Mouse (Mus musculus) limb, embryonic 11.5 days (tissue): ENCODE results near the gene Cdsn. TPM values are rescaled to one million over a fixed set of nuclear protein-coding genes. Genes with fewer than 3 reads are reported as not detected.
A peak's percentile ranks its signal among the peaks of the same experiment; 100 is the strongest.

Experiments
- ATAC-seq: fragments of 200-750 bp; cut with Nextera tagmentation; 2 replicates; pipeline ENCODE4 v1.8.0; 2017; ENCODE audit warnings: low read depth; ENCODE audit not compliant: insufficient number of reproducible peaks, low FRiP score, low TSS enrichment
- DNase-seq: peaks from one replicate; pipeline ENCODE4 v3.0.0-alpha.2; 2015; ENCODE audit warnings: low spot score
- H3K27ac ChIP-seq: fragments of 300-500 bp; sonication (generic); replicated peaks from 2 replicates; pipeline ENCODE4 v1.5.1; 2014; ENCODE audit warnings: low read depth, mild to moderate bottlenecking, low read length
- H3K27me3 ChIP-seq: fragments of 300-500 bp; sonication (generic); 2 replicates; pipeline ENCODE4 v1.6.1; 2014; ENCODE audit warnings: mild to moderate bottlenecking, low read length, mixed read lengths; ENCODE audit not compliant: control insufficient read depth, insufficient read depth
- H3K36me3 ChIP-seq: fragments of 300-500 bp; sonication (generic); 2 replicates; pipeline ENCODE4 v1.6.1; 2014; ENCODE audit warnings: mild to moderate bottlenecking, low read length, moderate library complexity, mixed read lengths; ENCODE audit not compliant: control insufficient read depth, insufficient read depth
- H3K4me1 ChIP-seq: fragments of 300-500 bp; sonication (generic); 2 replicates; pipeline ENCODE4 v1.6.1; 2014; ENCODE audit warnings: low read length, mixed read lengths; ENCODE audit not compliant: control insufficient read depth, insufficient read depth
- H3K4me2 ChIP-seq: fragments of 300-500 bp; sonication (generic); 2 replicates; pipeline ENCODE4 v1.6.1; 2014; ENCODE audit warnings: low read depth, mild to moderate bottlenecking, moderate library complexity; ENCODE audit not compliant: severe bottlenecking
- H3K4me3 ChIP-seq: fragments of 300-500 bp; sonication (generic); 2 replicates; pipeline ENCODE4 v1.5.1; 2014; ENCODE audit warnings: low read depth, low read length
- H3K9ac ChIP-seq: fragments of 300-500 bp; sonication (generic); 2 replicates; pipeline ENCODE4 v1.6.1; 2014; ENCODE audit warnings: mild to moderate bottlenecking, low read length
- H3K9me3 ChIP-seq: fragments of 300-500 bp; sonication (generic); 2 replicates; pipeline ENCODE4 v1.6.1; 2016; ENCODE audit warnings: low read length; ENCODE audit not compliant: control insufficient read depth
- WGBS: fragments of 180-500 bp; shearing (Covaris S2); extraction: QIAGEN DNeasy Blood & Tissue Kit; methylation state at CpG from one replicate; pipeline ENCODE4 v1.1.7; 2014; 5-methylcytosine and 5-hydroxymethylcytosine counted together
- polyA plus RNA-seq: library from polyadenylated mRNA; unstranded; fragments of >200 nt; fragmentation: Nextera tagmentation; extraction: Ambion mirVana; gene quantifications from 2 replicates; pipeline ENCODE4 v1.2.1, GENCODE M21; 2014

Cdsn gene
- polyA plus RNA-seq, 1 experiment from 2014 or later: not detected

- DNase-seq (no peak), ATAC-seq (no peak)
- Histone ChIP-seq H3K27me3 (peaks cover 21% of the 10 kb centered on the region), H3K4me3 (no peak overlapping the region), H3K9ac (no peak overlapping the region), H3K36me3 (no peaks in the 10 kb centered on the region), H3K27ac (no peak overlapping the region), H3K4me1 (no peaks in the 10 kb centered on the region), H3K4me2 (no peak overlapping the region), H3K9me3 (no peaks in the 10 kb centered on the region)
- 84% methylated on average over 14 of the region's 14 CpGs for WGBS
Measured at GRCm38 (mm10) chr17:35570836-35571235, 18.9 kb downstream of the Cdsn start.

GRCm38 (mm10) chr17:35571477-35571876, 19.5 kb downstream of the Cdsn start:
- no peak overlapping the region for H3K4me2 ChIP-seq
- no peaks in the 10 kb centered on the region for H3K9me3 ChIP-seq
- DNase-seq (no peak), ATAC-seq (no peak)
- H3K27ac ChIP-seq: no peak overlapping the region
- H3K9ac ChIP-seq: no peak overlapping the region
- H3K4me3 ChIP-seq: no peak overlapping the region
- H3K27me3 ChIP-seq: peaks cover 21% of the 10 kb centered on the region
- no peaks in the 10 kb centered on the region for H3K4me1 ChIP-seq
- H3K36me3 ChIP-seq: no peaks in the 10 kb centered on the region
- 95% methylated on average over 7 of the region's 7 CpGs for WGBS

- ATAC-seq (no peak), DNase-seq (peak; percentile 92)
- H3K27me3 ChIP-seq: 0 out of 2 replicates have a peak, but pooled peaks cover 4% of the 10 kb centered on the region
- no peak overlapping the region for H3K4me2 ChIP-seq
- 18% methylated on average over 6 of the region's 6 CpGs for WGBS
- H3K36me3 ChIP-seq: no peaks in the 10 kb centered on the region
- H3K9ac ChIP-seq: no peak overlapping the region
- H3K4me1 ChIP-seq: no peaks in the 10 kb centered on the region
- no peaks in the 10 kb centered on the region for H3K9me3 ChIP-seq
- no peak overlapping the region for H3K27ac ChIP-seq
- H3K4me3 ChIP-seq: no peak overlapping the region
Measured at GRCm38 (mm10) chr17:35578211-35578610, 26.3 kb downstream of the Cdsn start.

GRCm38 (mm10) chr17:35582900-35583299, 31.0 kb downstream of the Cdsn start:
- DNase-seq (no peak), ATAC-seq (no peak)
- H3K4me2 ChIP-seq: no peak overlapping the region
- H3K4me1 ChIP-seq: no peaks in the 10 kb centered on the region
- H3K4me3 ChIP-seq: no peak overlapping the region
- H3K9me3 ChIP-seq: no peaks in the 10 kb centered on the region
- no peak overlapping the region for H3K27ac ChIP-seq
- no peaks in the 10 kb centered on the region for H3K27me3 ChIP-seq
- no peaks in the 10 kb centered on the region for H3K36me3 ChIP-seq
- WGBS: 83% methylated on average over 1 of the region's 1 CpGs
- no peak overlapping the region for H3K9ac ChIP-seq

GRCm38 (mm10) chr17:35584330-35584937, 32.5 kb downstream of the Cdsn start:
- Histone ChIP-seq H3K4me1 (no peaks in the 10 kb centered on the region), H3K9me3 (no peaks in the 10 kb centered on the region), H3K4me2 (0 out of 2 replicates have a peak overlapping the region, but pooled peaks have one; percentile 15), H3K36me3 (no peaks in the 10 kb centered on the region), H3K4me3 (no peak overlapping the region), H3K27me3 (no peaks in the 10 kb centered on the region), H3K27ac (no peak overlapping the region), H3K9ac (no peak overlapping the region)
- DNase-seq: peak; percentile 85
- 18% methylated on average over 16 of the region's 16 CpGs for WGBS
- no peak for ATAC-seq

GRCm38 (mm10) chr17:35587291-35587690, 35.4 kb downstream of the Cdsn start:
- Histone ChIP-seq H3K4me2 (no peak overlapping the region), H3K4me3 (no peak overlapping the region), H3K36me3 (no peaks in the 10 kb centered on the region), H3K27ac (no peak overlapping the region), H3K9ac (no peak overlapping the region), H3K27me3 (no peaks in the 10 kb centered on the region), H3K9me3 (no peaks in the 10 kb centered on the region), H3K4me1 (no peaks in the 10 kb centered on the region)
- 87% methylated on average over 1 of the region's 1 CpGs for WGBS
- ATAC-seq: no peak
- no peak for DNase-seq

GRCm38 (mm10) chr17:35588387-35588786, 36.5 kb downstream of the Cdsn start:
- no peaks in the 10 kb centered on the region for H3K9me3 ChIP-seq
- WGBS: 37% methylated on average over 4 of the region's 4 CpGs

GRCm38 (mm10) chr17:35590410-35591218, 38.7 kb downstream of the Cdsn start:
- Histone ChIP-seq H3K27ac (no peak overlapping the region), H3K9me3 (no peaks in the 10 kb centered on the region), H3K4me3 (no peak overlapping the region), H3K9ac (no peak overlapping the region), H3K27me3 (no peaks in the 10 kb centered on the region), H3K36me3 (no peaks in the 10 kb centered on the region), H3K4me2 (no peak overlapping the region), H3K4me1 (no peaks in the 10 kb centered on the region)
- 45% methylated on average over 21 of the region's 21 CpGs for WGBS
- ATAC-seq (no peak), DNase-seq (peak; percentile 90)

More at GRCm38 (mm10) chr17:35588387-35588786, 36.5 kb downstream of the Cdsn start:
- Histone ChIP-seq H3K36me3 (no peaks in the 10 kb centered on the region), H3K4me1 (no peaks in the 10 kb centered on the region), H3K27me3 (no peaks in the 10 kb centered on the region), H3K27ac (no peak overlapping the region), H3K9ac (no peak overlapping the region), H3K4me3 (no peak overlapping the region), H3K4me2 (no peak overlapping the region)
- ATAC-seq (no peak), DNase-seq (no peak)
